Mouse (Mus musculus) brain, embryonic 14.5 days (tissue): ENCODE results near the gene Tns2. TPM values are rescaled to one million over a fixed set of nuclear protein-coding genes. Genes with fewer than 3 reads are reported as not detected.

ENCODE experiments used
- DNase-seq: peaks from one replicate; pipeline ENCODE4 v3.0.0-alpha.2; 2011; ENCODE audit warnings: low read depth
- CTCF ChIP-seq: fragments of 200-500 bp; IDR thresholded peaks from 2 replicates; pipeline ENCODE4 v1.5.1; 2012; ENCODE audit warnings: inconsistent platforms, mild to moderate bottlenecking, moderate library complexity, borderline replicate concordance; ENCODE audit not compliant: insufficient read depth, insufficient read length; ENCODE audit errors: extremely low read depth
- POLR2A ChIP-seq: fragments of 200-500 bp; IDR thresholded peaks from 2 replicates; pipeline ENCODE4 v1.6.1; 2012; ENCODE audit warnings: mild to moderate bottlenecking, inconsistent platforms, borderline replicate concordance; ENCODE audit not compliant: poor library complexity, insufficient read depth, insufficient read length, severe bottlenecking; ENCODE audit errors: extremely low read depth
- polyA plus RNA-seq: library from polyadenylated mRNA; depleted of rRNA; stranded (reverse); fragments of >200 nt; gene quantifications from 2 replicates; pipeline ENCODE4 v1.2.3, GENCODE M21; 2012

Tns2 gene
- polyA plus RNA-seq, 1 experiment, result 18.8 TPM

- no peak for DNase-seq
- TF ChIP-seq POLR2A, result no peak
- no peak for TF ChIP-seq CTCF
Measured at GRCm38 (mm10) chr15:102114651-102115260, 14.5 kb downstream of the Tns2 start.

GRCm38 (mm10) chr15:102115731-102116231, 15.6 kb downstream of the Tns2 start:
- DNase-seq, result no peak

GRCm38 (mm10) chr15:102116753-102117415, 16.7 kb downstream of the Tns2 start:
- TF ChIP-seq POLR2A (no peak), CTCF (no peak)
- peak; percentile 90 for DNase-seq

More at GRCm38 (mm10) chr15:102115731-102116231, 15.6 kb downstream of the Tns2 start:
- TF ChIP-seq CTCF, result no peak
- TF ChIP-seq POLR2A, result no peak

DNA sequence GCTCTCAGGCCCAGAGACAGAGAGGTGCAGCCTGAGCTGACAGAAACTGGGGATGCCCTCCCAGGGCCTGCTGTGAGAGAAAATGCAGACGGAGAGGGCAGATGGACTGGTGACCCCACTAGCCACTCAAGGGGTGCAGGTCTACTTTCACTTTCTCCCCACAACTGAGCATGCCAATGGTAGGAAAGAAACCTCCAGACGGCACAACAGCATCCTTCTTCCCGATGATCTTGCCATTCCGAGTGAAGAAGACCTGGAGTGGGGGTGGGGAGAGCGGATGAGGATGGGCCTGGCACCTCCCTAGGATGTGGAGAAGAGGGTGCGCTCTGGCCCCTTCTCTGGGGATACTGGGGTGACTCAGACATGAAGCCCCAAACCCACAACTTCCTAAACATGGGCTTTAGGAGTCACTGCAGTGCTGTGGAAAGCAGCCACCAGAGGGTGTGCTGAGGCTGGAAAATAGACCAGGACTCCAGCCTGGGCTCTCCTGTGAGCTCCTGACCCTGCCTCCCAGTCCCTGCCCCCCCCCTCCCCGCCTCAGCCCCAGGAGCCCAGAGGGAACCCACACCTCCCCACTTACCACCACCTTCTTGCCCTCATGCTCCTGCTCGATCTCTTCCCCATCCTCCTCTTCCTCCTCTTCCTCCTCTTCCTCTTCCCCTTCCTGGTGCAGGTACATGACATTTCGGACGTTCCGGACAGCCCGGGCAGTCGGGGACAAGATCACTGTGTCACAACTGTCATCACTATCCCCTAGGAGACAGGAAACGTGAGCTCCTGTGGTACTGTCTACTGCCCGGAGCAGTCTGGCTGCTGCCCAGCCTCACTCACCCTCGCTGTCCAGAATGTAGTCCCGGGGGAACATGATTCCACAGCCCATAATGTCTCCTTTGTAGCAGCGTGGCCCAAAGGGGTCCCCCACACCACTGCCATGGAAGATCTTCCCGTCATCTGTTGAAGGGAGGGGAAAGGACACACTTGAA, 17.5 kb downstream of the Tns2 start:
- no peak for DNase-seq
- TF ChIP-seq POLR2A (no peak), CTCF (peak; percentile 41; the same call in 1 of the 2 replicates)

- no peak for DNase-seq
- no peak for TF ChIP-seq POLR2A
- TF ChIP-seq CTCF, result no peak
Measured at GRCm38 (mm10) chr15:102118591-102118990, 18.4 kb downstream of the Tns2 start.

GRCm38 (mm10) chr15:102119121-102119830, 19.1 kb downstream of the Tns2 start:
- DNase-seq, result no peak
- TF ChIP-seq POLR2A (no peak), CTCF (no peak)

DNA sequence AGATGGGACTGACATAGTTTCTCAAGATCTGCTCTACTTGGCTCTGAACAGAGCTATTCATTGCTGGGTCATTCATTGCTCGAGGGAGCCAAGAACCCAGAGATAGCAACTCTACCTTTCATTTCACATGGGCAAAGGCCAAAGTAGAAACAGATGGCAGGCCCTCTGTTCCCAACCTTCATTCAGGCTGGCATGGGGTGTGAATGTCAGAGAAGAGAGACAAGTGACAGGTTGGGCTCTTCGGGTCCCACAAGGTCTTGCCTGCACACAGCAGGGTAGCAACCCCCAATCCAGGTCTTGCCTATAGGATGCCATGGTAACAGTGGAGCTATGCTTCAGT, 19.6 kb downstream of the Tns2 start:
- TF ChIP-seq POLR2A (no peak), CTCF (no peak)
- DNase-seq, result no peak

- TF ChIP-seq POLR2A (no peak), CTCF (no peak)
- no peak for DNase-seq
Measured at GRCm38 (mm10) chr15:102120530-102120929, 20.3 kb downstream of the Tns2 start.

DNA sequence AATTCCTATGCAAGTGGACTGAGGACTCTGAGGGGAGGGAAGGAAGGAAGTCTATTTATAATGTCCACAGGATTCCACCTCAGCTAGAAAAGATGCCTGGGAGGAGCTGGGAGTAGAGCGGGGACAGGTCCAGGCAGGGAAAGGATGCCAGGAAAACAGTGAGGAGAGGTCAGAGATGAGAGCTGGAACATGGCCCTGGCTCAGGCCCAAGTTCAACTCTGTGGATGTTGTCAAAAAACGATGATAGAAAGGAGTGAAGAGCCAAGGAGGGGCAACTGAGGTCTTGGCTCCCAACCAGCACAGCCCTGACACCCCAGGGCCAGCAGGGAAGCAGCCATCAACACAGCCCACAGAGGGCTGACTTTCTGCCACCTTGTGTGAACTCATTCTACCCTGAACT, 26.1 kb downstream of the Tns2 start:
- DNase-seq, result no peak
- no peak for TF ChIP-seq CTCF
- TF ChIP-seq POLR2A, result no peak

GRCm38 (mm10) chr15:102133314-102133713, 33.1 kb downstream of the Tns2 start:
- DNase-seq, result no peak
- TF ChIP-seq POLR2A (no peak), CTCF (no peak)

GRCm38 (mm10) chr15:102134709-102135108, 34.5 kb downstream of the Tns2 start:
- DNase-seq, result no peak
- TF ChIP-seq POLR2A, result no peak
- TF ChIP-seq CTCF, result no peak

DNA sequence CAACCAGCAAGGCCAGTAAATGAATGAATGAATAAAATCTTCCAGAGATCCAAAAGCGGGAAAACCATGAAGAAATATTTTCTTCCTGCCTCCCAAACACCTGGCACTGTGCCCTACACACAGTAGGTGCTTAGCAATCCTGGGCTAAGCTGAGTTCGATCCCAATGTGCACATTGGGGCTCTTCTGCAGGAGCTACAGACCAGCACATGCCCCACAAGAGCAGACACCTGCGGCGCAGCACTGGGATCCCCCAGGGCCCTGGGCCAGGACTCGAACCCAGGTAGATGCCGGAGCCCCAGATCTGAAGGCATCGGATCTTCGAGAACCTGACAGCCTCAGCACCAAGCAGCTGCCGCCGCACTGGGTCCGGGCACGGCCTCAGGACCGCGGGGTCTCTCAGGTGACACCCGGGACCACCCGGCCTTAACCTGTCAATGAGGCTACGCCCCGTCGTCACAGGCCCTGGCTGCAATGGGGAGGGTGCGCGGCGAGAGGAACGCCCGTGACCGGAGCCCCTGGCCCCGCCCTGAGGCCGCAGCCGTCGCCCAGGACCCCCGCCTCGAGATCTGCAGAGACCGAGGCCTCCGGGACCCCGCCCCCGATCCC, 35.4 kb downstream of the Tns2 start:
- TF ChIP-seq POLR2A, result no peak
- TF ChIP-seq CTCF, result no peak
- peak; percentile 9 for DNase-seq

- TF ChIP-seq POLR2A (peak; percentile 76; the same call in 1 of the 2 replicates), CTCF (no peak)
Measured at GRCm38 (mm10) chr15:102136129-102136758, 36.0 kb downstream of the Tns2 start, which contains the start of gene Spryd3. Spryd3 (minus strand) TSS chr15:102136234.

More at GRCm38 (mm10) chr15:102136129-102136758, 36.0 kb downstream of the Tns2 start, which contains the start of gene Spryd3:
- DNase-seq, result peak; percentile 99
